Mouse (Mus musculus) bone marrow, adult 2 months (tissue): Measurements from ENCODE around the gene 1700025C18Rik.

Source experiments
- CTCF ChIP-seq: fragments of 200-500 bp; IDR thresholded peaks from 2 replicates; pipeline ENCODE4 v1.5.1; 2011; ENCODE audit warnings: low read length, control low read depth; ENCODE audit not compliant: control insufficient read depth, insufficient read depth
- POLR2A ChIP-seq: fragments of 200-500 bp; IDR thresholded peaks from 2 replicates; pipeline ENCODE4 v1.6.1; 2011; ENCODE audit warnings: low read depth, mild to moderate bottlenecking, control low read depth, low read length, borderline replicate concordance; ENCODE audit not compliant: control insufficient read depth

DNA sequence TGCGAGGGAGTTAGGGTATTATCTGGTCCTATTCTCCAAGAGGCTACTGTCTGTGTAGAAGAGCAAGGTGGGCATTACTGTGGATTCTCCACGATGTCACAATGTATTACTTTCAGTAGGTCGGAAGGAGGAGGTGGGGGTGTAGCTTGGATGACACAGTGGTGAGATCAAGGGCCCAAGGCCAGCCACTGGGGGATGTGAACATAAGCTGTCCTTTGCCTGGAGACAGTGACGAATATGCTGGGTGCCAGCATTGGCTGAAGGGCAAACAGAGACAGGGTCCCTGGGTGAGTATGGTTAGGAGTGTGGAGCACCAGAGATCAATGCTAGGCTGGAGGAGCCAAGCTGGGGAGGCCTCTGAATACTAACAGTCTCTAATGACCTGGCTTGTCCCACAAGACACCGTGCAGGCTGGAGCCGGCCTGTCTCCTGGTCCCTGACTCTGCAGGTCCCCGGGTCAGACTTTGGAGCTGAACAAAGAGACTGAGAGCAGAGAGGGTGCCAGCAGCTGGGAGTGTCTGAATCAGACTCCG is 949 bp upstream of the 1700025C18Rik start:
- TF ChIP-seq CTCF = no peak
- no peak for TF ChIP-seq POLR2A
